Mouse (Mus musculus) left cerebral cortex, postnatal 36 days (tissue): ENCODE results near the gene Ctps. TPM values are rescaled to one million over a fixed set of nuclear protein-coding genes. Genes with fewer than 3 reads are reported as not detected.
"Not testable (repeated sequence)": the region's sequence is repeated elsewhere in the genome, so short reads cannot be mapped to it uniquely, and the experiment has no call there.

Experiments used
- DNase-seq, 2 experiments: peaks; one replicate each; pipeline ENCODE4 v3.0.0; 2021 to 2022; ENCODE audit warnings: low spot score in 2 of 2, mixed read lengths in 1 of 2
- intact Hi-C: fragments of 180-260 bp; cut with DNase I; formaldehyde crosslinking; loops from one replicate; pipeline ENCODE4 v1.15.1; 2025
- total RNA-seq, 2 experiments: library from RNA; stranded (reverse); gene quantifications; 2 replicates each; pipeline ENCODE4 v1.2.3; 2021

Gene Ctps
- total RNA-seq: 10 to 100 TPM; 42.7 to 46.1 TPM

GRCm38 (mm10) chr4:120569486-120570437, at the start of gene Ctps:
Ctps (minus strand) TSS chr4:120570276.
- intact Hi-C loops: no loop called here
- DNase-seq: peak; percentile 95

GRCm38 (mm10) chr4:120616199-120617025, 46.3 kb upstream of the Ctps start:
- no peak for DNase-seq
- intact Hi-C loops: no loop called here

- peak; percentile 14 to 15 for DNase-seq
- intact Hi-C loops: loop anchor here (2.0 kb wide), 1 partner anchor 45 kb away; no protein-coding TSS in a partner anchor
Observed at GRCm38 (mm10) chr4:120615528-120616081, 45.5 kb upstream of the Ctps start.

- DNase-seq: no peak
- intact Hi-C loops: loop anchor here (2.0 kb wide), 1 partner anchor 46 kb away; no protein-coding TSS in a partner anchor
Observed at GRCm38 (mm10) chr4:120614644-120615043, 44.6 kb upstream of the Ctps start.

GRCm38 (mm10) chr4:120613691-120614329, 43.7 kb upstream of the Ctps start:
- intact Hi-C loops: loop anchor here (2.0 kb wide), 1 partner anchor 47 kb away; no protein-coding TSS in a partner anchor
- DNase-seq: peak; percentile 66 to 75

GRCm38 (mm10) chr4:120612304-120613080, 42.4 kb upstream of the Ctps start:
- DNase-seq: no peak
- intact Hi-C loops: no loop called here

GRCm38 (mm10) chr4:120611005-120611404, 40.9 kb upstream of the Ctps start:
- DNase-seq: no peak
- intact Hi-C loops: no loop called here

- intact Hi-C loops: no loop called here
- DNase-seq: no peak
Observed at GRCm38 (mm10) chr4:120606941-120607340, 36.9 kb upstream of the Ctps start.

GRCm38 (mm10) chr4:120602669-120603068, 32.6 kb upstream of the Ctps start:
- intact Hi-C loops: no loop called here
- no peak for DNase-seq

- intact Hi-C loops: no loop called here
- no peak for DNase-seq
Observed at GRCm38 (mm10) chr4:120601774-120602173, 31.7 kb upstream of the Ctps start.

- intact Hi-C loops: no loop called here
- DNase-seq: no peak
Observed at GRCm38 (mm10) chr4:120598922-120599321, 28.8 kb upstream of the Ctps start.

GRCm38 (mm10) chr4:120596210-120596609, 26.1 kb upstream of the Ctps start:
- intact Hi-C loops, DNase-seq: not testable (repeated sequence)

GRCm38 (mm10) chr4:120590973-120591372, 20.9 kb upstream of the Ctps start:
- DNase-seq: peak in 1 of 2 experiments; percentile 30
- intact Hi-C loops: loop anchor here (5.0 kb wide), 1 partner anchor 76 kb away; the partner anchor contains the start of gene Cited4

GRCm38 (mm10) chr4:120589815-120590422, 19.8 kb upstream of the Ctps start:
- peak; percentile 57 to 70 for DNase-seq
- intact Hi-C loops: loop anchor here (1.0 to 5.0 kb wide), 4 partner anchors 77 to 322 kb away; partner anchors contain the start of gene Cited4

GRCm38 (mm10) chr4:120589070-120589469, 19.0 kb upstream of the Ctps start:
- intact Hi-C loops: loop anchor here (1.0 to 5.0 kb wide), 3 partner anchors 93 to 323 kb away; no protein-coding TSS in a partner anchor
- DNase-seq: no peak

GRCm38 (mm10) chr4:120588445-120588844, 18.4 kb upstream of the Ctps start, which contains the start of gene Gm8439:
Gm8439 (plus strand) TSS chr4:120588745.
- intact Hi-C loops: loop anchor here (5.0 kb wide), 2 partner anchors 169 to 324 kb away; no protein-coding TSS in a partner anchor
- no peak for DNase-seq

GRCm38 (mm10) chr4:120586986-120587385, 16.9 kb upstream of the Ctps start:
- intact Hi-C loops: loop anchor here (5.0 kb wide), 2 partner anchors 170 to 325 kb away; no protein-coding TSS in a partner anchor
- DNase-seq: no peak

GRCm38 (mm10) chr4:120581711-120582110, 11.6 kb upstream of the Ctps start:
- no peak for DNase-seq
- intact Hi-C loops: no loop called here
